Mouse (Mus musculus) gastrocnemius, adult 18-20 months (tissue): Measurements from ENCODE around the gene Pdx1. TPM values are rescaled to one million over a fixed set of nuclear protein-coding genes. Genes with fewer than 3 reads are reported as not detected.

ENCODE experiments used
- DNase-seq: peaks from one replicate; pipeline ENCODE4 v3.0.0; 2021; ENCODE audit warnings: low spot score
- total RNA-seq, 2 experiments: library from RNA; stranded (reverse); gene quantifications; 2 replicates each; pipeline ENCODE4 v1.2.3; 2021

Gene Pdx1
- total RNA-seq, 2 experiments from 2014 or later: not detected

- DNase-seq: no peak
Observed at GRCm38 (mm10) chr5:147277547-147277925, 7.8 kb downstream of the Pdx1 start.

GRCm38 (mm10) chr5:147284365-147284764 is 14.6 kb downstream of the Pdx1 start:
- DNase-seq: no peak

- no peak for DNase-seq
Observed at GRCm38 (mm10) chr5:147291764-147292505, 22.2 kb downstream of the Pdx1 start.

GRCm38 (mm10) chr5:147292506-147293120 is 22.9 kb downstream of the Pdx1 start:
- DNase-seq: no peak

GRCm38 (mm10) chr5:147293127-147293910 is 23.6 kb downstream of the Pdx1 start:
- DNase-seq: no peak

GRCm38 (mm10) chr5:147294121-147294520 is 24.4 kb downstream of the Pdx1 start:
- DNase-seq: no peak

- DNase-seq: no peak
Observed at GRCm38 (mm10) chr5:147297249-147297648, 27.5 kb downstream of the Pdx1 start.

- no peak for DNase-seq
Observed at GRCm38 (mm10) chr5:147299255-147300000, 29.7 kb downstream of the Pdx1 start.

GRCm38 (mm10) chr5:147300001-147300363 is 30.2 kb downstream of the Pdx1 start:
- DNase-seq: no peak

- DNase-seq: no peak
Observed at GRCm38 (mm10) chr5:147300917-147301780, 31.4 kb downstream of the Pdx1 start.

- no peak for DNase-seq
Observed at GRCm38 (mm10) chr5:147301781-147302070, 32.0 kb downstream of the Pdx1 start.

GRCm38 (mm10) chr5:147302141-147302540 is 32.4 kb downstream of the Pdx1 start:
- DNase-seq: no peak

- no peak for DNase-seq
Observed at GRCm38 (mm10) chr5:147302746-147303400, 33.1 kb downstream of the Pdx1 start.

- no peak for DNase-seq
Observed at GRCm38 (mm10) chr5:147304276-147305155, 34.8 kb downstream of the Pdx1 start.

- DNase-seq: no peak
Observed at GRCm38 (mm10) chr5:147305166-147305565, 35.4 kb downstream of the Pdx1 start.

- DNase-seq: no peak
Observed at GRCm38 (mm10) chr5:147305856-147306637, 36.3 kb downstream of the Pdx1 start.

- DNase-seq: no peak
Observed at GRCm38 (mm10) chr5:147306638-147307397, 37.1 kb downstream of the Pdx1 start, which contains the start of gene Cdx2. Gene Cdx2 (minus strand): TSS chr5:147307270.

GRCm38 (mm10) chr5:147307398-147307785 is 37.6 kb downstream of the Pdx1 start:
- DNase-seq: no peak
